Mouse (Mus musculus) megakaryocyte, adult 5-6 weeks (primary cell): ENCODE measurements around the gene Dgkh. TPM values are rescaled to one million over a fixed set of nuclear protein-coding genes. Genes with fewer than 3 reads are reported as not detected.
A peak's percentile ranks its signal among the peaks of the same experiment; 100 is the strongest.
"Not testable (repeated sequence)": the region's sequence is repeated elsewhere in the genome, so short reads cannot be mapped to it uniquely, and the experiment has no call there.

Experiments
- ATAC-seq: 2 replicates; pipeline ENCODE4 v1.8.0; 2016; ENCODE audit warnings: mild to moderate bottlenecking, inconsistent platforms; ENCODE audit not compliant: poor library complexity, severe bottlenecking
- total RNA-seq, 2 experiments: library from RNA; stranded (forward) in 1 of 2; stranded (reverse) in 1 of 2; fragments of 153-499, 151-499 nt in 1 of 2; fragments of 221-1000, 200-1000 nt in 1 of 2; gene quantifications; 2 replicates each; pipeline versions ENCODE4 v1.2.3 to v1.2.4; 2015 to 2017

Gene Dgkh
- total RNA-seq, 2 experiments from 2014 or later, result 3.5 to 5.9 TPM

- ATAC-seq, result not testable (repeated sequence)
Measured at GRCm38 (mm10) chr14:78554830-78555229, 177.7 kb downstream of the Dgkh start.

DNA sequence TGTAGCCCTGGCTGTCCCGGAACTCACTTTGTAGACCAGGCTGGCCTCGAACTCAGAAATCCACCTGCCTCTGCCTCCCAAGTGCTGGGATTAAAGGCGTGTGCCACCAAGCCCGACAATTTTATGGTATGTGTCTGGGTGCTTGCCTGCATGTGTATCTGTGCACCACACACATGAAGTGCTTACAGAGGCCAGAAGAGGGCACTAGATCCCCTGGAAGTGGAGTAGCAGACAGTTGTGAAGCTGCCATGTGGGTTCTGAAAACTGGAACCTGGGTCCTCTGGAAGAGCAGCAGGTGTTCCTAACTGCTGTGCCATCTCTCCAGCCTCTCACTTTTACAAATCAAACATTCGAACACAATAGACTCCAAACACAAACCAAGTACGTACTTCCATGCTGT lies 178.9 kb downstream of the Dgkh start:
- ATAC-seq, result no peak

- peak; percentile 54 for ATAC-seq
Measured at GRCm38 (mm10) chr14:78548807-78549206, 183.8 kb downstream of the Dgkh start.

GRCm38 (mm10) chr14:78541319-78541718 lies 191.3 kb downstream of the Dgkh start:
- no peak for ATAC-seq

- no peak for ATAC-seq
Measured at GRCm38 (mm10) chr14:78539821-78540220, 192.8 kb downstream of the Dgkh start.

DNA sequence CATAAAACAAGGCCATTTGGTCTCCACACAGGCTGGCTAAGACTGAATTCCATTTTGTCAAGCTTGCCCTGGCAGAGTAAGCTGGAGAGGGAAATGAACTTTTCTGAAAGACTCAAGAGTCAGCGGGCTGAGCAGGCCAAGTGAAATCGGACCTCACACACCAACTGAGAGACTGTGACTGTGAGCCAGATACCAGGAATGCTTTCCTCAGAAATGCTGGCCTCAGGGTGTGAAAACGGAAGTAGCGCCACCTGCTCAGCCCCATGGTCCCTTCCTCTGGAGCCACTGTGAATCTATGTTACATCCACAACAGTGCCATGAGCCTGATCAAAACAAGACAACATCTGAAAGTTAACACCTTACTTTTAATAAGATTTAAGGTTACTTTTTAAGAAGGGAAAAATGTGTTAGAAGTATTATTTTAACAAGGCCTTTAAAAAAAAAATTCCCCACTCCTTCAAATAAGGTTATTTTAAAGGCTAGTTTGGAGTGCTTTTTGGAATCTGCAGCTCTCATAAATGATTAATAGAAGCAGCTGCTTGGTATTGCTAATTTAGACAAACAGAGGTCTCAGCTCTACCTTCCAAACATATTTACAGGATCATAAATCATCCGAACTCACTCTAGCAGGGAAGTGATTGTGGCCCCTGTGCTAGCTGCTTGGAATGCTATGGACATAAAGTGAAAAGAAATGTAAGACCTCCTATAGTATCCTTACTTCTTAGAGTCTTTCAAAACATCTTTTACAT lies 193.8 kb downstream of the Dgkh start:
- no peak for ATAC-seq

GRCm38 (mm10) chr14:78537551-78537950 lies 195.0 kb downstream of the Dgkh start:
- ATAC-seq, result no peak

DNA sequence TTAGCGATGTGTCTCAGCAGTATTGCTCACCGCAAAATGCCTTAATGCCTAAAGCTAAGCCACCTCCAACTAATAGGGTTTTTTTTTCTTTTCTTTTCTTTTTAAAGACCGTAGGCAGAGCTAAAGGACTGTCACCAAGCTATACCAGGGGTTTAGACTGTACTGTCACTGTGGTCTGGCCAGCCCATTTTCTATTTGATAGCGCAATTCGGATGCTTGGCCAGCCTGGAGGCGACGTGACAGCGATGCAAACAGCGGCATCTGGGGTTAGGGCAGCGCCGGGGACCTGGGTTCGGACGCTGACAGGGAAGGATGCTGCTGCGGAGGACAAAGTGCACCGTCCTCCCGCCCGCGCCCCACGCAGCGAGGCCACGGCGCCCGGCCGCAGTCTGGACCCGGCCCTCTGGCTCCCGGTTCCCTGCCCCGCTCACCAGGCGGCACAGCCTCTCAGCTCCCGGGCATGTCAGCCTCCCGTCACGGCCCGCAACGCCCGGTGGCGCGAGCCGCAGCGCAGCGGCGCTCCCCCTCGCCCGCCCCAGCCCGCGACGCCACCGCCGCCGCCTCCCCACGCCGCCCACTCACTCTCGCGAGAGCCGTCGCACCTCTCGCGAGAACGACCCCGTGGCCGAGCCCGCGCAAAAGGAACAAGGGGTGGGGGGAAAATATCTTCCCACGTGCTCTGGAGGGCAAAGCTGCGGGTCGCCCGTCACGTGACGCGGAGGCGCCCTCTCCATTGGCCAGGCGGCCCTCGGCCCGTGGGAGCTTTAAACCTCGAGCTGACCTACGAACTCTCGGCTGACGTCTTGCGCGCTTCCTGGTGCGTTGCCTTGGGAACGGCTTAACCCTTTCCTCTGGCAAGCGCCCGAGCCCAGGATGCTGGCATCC lies 196.1 kb downstream of the Dgkh start, which contains the start of gene Akap11:
Gene Akap11, minus strand, starts transcription at position 528 of the 885 bp plus-strand sequence.
- ATAC-seq, result peak; percentile 95

GRCm38 (mm10) chr14:78535366-78535765 lies 197.2 kb downstream of the Dgkh start:
- ATAC-seq, result no peak

DNA sequence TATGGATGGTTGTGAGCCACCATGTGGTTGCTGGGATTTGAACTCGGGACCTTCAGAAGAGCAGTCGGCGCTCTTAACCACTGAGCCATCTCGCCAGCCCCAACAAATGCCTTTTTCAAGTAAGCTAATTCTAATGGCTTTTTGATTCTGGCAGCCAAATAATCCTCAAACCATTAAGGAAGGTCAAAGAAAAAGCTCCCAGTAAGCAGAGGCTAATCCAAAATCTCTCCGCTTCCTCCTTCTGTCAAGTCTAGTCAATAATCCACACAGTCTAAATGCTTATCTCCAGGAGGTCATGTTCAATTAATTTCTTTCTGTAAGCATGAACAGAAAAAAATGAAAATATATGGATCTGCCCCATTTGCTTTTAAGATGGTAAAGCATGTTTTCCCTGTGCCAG lies 197.9 kb downstream of the Dgkh start:
- ATAC-seq, result no peak

DNA sequence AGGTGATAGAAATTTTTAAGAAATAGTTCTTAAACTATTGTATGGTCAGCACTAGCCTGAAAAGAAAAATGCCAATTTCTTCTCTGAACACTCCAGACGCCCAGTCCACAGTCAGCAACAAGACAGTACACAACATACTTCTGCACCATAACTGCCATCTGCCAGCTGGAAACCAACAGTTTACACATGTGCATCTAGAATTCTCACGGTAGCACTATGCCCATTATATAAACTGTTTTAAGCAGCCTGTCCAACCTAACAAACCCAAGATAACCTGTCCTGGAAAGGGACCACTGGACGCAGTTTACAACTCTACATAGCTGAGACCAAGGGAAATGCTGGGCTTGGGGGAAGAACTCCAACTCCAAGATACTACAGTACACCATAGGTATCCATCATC lies 198.9 kb downstream of the Dgkh start:
- ATAC-seq, result no peak

- no peak for ATAC-seq
Measured at GRCm38 (mm10) chr14:78532345-78532744, 200.2 kb downstream of the Dgkh start.

DNA sequence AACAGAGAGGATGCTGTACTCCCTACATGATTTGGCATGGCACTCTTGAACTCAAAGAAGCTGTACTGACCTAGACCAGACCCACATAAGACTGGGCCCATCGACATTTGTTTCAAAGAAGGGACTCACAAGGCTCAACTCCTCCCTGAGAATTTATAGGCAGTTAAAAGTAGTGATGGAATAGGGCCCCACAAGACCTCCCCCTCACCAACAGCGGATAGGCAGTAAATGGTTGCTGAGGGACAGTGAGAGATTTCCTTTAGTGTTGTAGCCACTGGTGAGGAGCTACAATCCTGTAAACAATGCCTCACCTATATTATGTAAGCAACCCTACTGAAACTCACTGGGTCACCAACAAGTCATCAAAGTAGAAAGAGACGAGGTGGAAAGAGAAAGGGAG lies 202.3 kb downstream of the Dgkh start:
- no peak for ATAC-seq

DNA sequence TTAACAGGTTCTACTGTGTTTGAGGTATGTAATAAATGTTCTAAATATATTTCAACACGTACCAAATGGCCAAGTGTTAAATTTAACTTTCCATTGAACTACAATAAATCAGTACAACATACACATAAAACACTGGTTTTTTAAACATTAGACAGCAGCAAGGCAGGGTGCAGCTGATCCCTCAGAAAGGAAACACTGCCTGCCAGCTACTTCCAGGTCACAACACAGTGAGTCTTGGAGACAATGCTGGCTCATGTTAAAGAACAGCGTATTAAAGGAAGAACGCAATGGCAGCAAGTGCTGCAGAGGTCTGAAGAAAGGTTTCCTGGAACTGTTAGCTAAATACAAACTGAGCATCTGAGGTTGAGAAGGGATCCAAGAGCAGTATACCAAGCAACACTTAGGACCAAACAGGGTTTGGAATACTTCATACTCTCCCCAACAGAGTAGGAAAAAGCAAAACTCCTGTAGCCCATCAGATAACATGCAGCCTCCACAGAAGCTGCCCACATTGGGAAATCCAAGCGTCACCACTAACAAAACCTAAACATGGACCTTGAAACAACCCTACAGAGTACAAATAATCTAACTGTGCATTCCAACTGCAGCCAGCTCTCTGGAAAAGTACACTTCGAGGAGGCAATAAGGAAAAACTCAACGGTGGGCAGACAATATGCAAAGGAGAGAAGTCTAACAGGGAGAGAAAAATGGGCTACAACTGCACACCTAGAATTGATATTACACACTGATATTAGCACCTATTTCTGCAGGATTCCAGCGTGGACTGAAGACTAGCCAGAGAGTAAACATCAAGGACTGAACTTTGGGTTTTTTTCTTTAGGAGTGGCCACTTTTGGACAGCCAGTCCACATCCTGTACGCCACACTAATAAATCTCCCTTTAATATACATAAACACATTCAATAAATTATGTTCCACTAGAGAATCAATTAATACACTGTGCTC lies 203.8 kb downstream of the Dgkh start:
- no peak for ATAC-seq

DNA sequence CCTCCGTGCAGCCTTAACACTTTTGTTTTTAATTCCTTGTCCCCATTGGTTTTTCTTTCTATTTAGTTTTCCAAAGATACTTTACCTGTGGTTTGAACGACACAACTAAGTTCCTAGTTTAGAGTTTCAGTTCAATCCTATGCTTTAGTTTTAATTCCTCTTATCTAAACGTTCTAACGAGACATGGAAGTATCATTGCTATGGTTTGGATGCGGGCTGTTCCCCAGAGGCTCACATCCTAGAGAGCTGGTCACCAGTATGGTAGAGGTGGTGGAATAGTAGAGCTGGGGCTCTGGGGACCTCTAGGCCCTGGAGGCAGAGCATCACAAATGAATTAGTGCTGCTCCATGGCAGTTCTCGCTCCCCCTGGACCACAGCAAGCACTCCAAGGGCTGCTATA lies 205.7 kb downstream of the Dgkh start:
- peak; percentile 65 for ATAC-seq

DNA sequence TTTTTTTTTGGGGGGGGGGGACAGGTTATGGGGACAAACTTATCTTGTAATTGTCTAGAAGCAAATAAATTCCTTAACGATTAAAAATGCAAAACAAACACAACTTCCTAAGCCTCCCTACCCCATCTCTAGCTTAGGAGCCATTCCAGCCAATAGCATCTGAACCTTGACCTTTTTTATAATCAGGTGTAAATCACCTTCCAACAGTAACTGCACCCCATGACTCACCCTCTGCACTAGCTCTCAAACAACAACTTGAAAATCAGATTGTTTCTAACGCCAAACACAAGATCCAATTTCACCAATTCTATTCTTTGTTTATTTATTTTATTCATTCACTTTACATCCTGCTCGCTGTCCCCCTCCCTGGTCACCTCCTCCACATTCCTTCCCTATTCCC lies 206.1 kb downstream of the Dgkh start:
- ATAC-seq, result no peak

GRCm38 (mm10) chr14:78525611-78526457 lies 206.7 kb downstream of the Dgkh start:
- ATAC-seq, result peak; percentile 30; the same call in 1 of the 2 replicates

GRCm38 (mm10) chr14:78525059-78525458 lies 207.5 kb downstream of the Dgkh start:
- ATAC-seq, result no peak

- ATAC-seq, result peak; percentile 30
Measured at GRCm38 (mm10) chr14:78510713-78511112, 221.9 kb downstream of the Dgkh start.

GRCm38 (mm10) chr14:78509791-78510190 lies 222.8 kb downstream of the Dgkh start:
- no peak for ATAC-seq
